Mouse (Mus musculus) lung, adult 2 months (tissue): ENCODE results near the gene 4930572O03Rik.
"Not testable (repeated sequence)": the region's sequence is repeated elsewhere in the genome, so short reads cannot be mapped to it uniquely, and the experiment has no call there.

Source experiments
- CTCF ChIP-seq: fragments of 200-500 bp; IDR thresholded peaks from 2 replicates; pipeline ENCODE4 v1.5.1; 2011; ENCODE audit warnings: mild to moderate bottlenecking, low read length, control low read depth; ENCODE audit not compliant: insufficient read depth
- POLR2A ChIP-seq: fragments of 200-500 bp; IDR thresholded peaks from 2 replicates; pipeline ENCODE4 v1.6.1; 2011; ENCODE audit warnings: low read depth, mild to moderate bottlenecking, control low read depth, low read length, borderline replicate concordance; ENCODE audit errors: extremely low read depth

GRCm38 (mm10) chr5:15652334-15652733 is 4.5 kb downstream of the 4930572O03Rik start:
- TF ChIP-seq CTCF, POLR2A: not testable (repeated sequence)
